Mouse (Mus musculus): ENCODE measurements at regions not wholly inside any gene's neighbourhood (a gene's known extent, or its start where the extent isn't known, plus 50 kb on each side); places are given as distances from the start of the nearest gene placed in this dataset.

DNA sequence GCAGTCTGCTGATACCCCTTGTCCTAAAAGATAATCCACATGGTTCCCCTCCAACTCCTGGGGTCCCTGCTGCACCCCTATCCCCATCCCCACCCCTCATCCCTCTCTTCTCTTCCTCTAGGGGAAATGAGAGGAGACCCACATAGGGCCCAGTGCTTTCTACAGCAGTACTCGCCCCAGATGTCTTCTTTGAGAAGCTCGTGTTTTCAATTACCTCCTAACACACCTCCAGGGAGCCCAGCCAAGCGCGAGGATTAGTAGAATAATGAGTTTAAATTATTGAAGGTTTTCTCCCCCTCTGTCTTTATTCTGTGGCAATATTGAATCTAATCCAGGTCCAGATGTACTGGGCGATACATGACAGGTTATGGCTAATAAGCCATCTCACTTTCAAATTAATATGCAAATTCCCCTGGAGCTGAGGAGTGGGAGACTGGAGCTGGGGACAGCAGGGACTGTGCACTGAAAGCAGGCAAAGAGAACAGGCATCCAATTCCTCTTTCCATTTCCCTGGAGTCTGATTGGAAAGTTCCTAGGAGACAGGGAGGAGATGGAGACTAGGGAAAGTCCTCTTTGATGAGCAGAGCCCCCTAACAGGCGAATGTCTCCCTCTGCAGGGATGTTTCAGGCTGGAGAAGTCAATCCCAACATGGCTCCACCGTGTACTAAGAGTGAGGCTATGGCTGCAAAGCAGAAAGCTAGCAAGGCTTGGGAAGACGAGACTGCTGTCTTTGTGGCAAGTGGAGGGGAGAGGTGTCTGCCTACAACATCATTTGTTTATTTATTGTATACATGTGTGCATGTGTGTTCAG lies 177.2 kb upstream of the Mocs1 start:
- H3K4me3 ChIP-seq (replicated peaks; ENCODE audit: low read length) = no peak overlapping the region
- TF ChIP-seq NANOG (IDR thresholded peaks at IDR 0.05; ENCODE audit: borderline replicate concordance, low read length) (no peak), CTCF (conservative IDR thresholded peaks at IDR 0.05; ENCODE audit: low read length) (no peak), POU5F1 (IDR thresholded peaks at IDR 0.05; ENCODE audit: borderline replicate concordance, low read length) (no peak)

DNA sequence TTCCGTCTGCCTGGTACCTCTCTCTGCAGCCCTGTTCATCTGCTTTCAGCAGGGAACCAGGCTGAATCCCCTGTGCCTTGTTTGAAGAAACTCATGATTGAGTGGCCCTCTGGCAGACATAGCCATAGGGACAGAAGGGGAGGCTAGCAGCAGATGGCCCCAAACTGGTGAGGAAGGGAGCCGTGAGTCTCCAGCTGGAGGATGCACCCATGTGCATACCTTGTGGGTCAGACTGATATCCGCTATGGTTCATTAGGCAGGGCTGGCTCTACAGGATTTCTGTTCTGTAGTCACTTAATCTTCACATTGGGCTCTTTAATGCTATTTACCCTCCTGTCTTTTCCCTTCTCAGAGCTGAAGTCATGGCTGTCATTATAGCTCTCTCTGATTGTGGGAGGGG lies 175.9 kb upstream of the Mocs1 start:
- no peaks in the 10 kb centered on the region for H3K36me3 ChIP-seq (ENCODE audit: insufficient read depth, low read length)
- H3K4me1 ChIP-seq (replicated peaks; ENCODE audit: low read depth, low read length) = no peaks in the 10 kb centered on the region
- H3K27me3 ChIP-seq (ENCODE audit: insufficient read depth, low read length) = no peaks in the 10 kb centered on the region; the same call in none of the 2 replicates
- TF ChIP-seq CTCF (conservative IDR thresholded peaks at IDR 0.05; ENCODE audit: low read length) = no peak
- TF ChIP-seq POU5F1 (IDR thresholded peaks at IDR 0.05; ENCODE audit: borderline replicate concordance, low read length) = no peak
- no peak for TF ChIP-seq NANOG (IDR thresholded peaks at IDR 0.05; ENCODE audit: borderline replicate concordance, low read length)
- no peaks in the 10 kb centered on the region for H3K9me3 ChIP-seq (ENCODE audit: low read length)
- no peak overlapping the region for H3K4me3 ChIP-seq (replicated peaks; ENCODE audit: low read length)

More for the DNA sequence above, 177.2 kb upstream of the Mocs1 start:
- no peaks in the 10 kb centered on the region for H3K9me3 ChIP-seq (ENCODE audit: low read length)
- no peaks in the 10 kb centered on the region for H3K36me3 ChIP-seq (ENCODE audit: insufficient read depth, low read length)
- no peaks in the 10 kb centered on the region for H3K4me1 ChIP-seq (replicated peaks; ENCODE audit: low read depth, low read length)
- H3K27me3 ChIP-seq (ENCODE audit: insufficient read depth, low read length) = no peaks in the 10 kb centered on the region; the same call in none of the 2 replicates

DNA sequence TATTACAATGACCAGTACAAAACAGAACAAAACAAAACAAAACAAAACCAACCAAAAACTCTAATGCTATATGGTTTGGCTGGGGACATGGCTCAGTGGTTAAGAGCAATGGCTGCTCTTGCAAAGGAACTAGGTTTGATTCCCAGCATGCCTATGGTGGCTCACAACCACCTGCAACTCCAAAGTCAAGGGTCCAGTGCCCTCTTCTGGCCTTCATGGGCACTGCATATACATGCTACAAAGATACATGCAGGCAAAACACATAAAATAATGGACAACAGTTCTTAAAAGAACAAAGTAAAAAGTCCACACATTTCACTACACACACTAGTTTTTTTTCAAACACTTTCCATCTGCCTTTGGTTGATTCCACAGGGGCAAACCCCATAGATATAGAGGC lies 169.7 kb upstream of the Mocs1 start:
- H3K4me1 ChIP-seq (replicated peaks; ENCODE audit: low read depth, low read length) = no peaks in the 10 kb centered on the region
- H3K9me3 ChIP-seq (ENCODE audit: low read length) = no peaks in the 10 kb centered on the region; the same call in 1 of the 2 replicates
- no peak overlapping the region for H3K4me3 ChIP-seq (replicated peaks; ENCODE audit: low read length)
- no peaks in the 10 kb centered on the region for H3K36me3 ChIP-seq (ENCODE audit: insufficient read depth, low read length)
- H3K27me3 ChIP-seq (ENCODE audit: insufficient read depth, low read length) = no peaks in the 10 kb centered on the region; the same call in none of the 2 replicates
- no peak for TF ChIP-seq NANOG (IDR thresholded peaks at IDR 0.05; ENCODE audit: borderline replicate concordance, low read length)
- TF ChIP-seq CTCF (conservative IDR thresholded peaks at IDR 0.05; ENCODE audit: low read length) = peak; percentile 47

DNA sequence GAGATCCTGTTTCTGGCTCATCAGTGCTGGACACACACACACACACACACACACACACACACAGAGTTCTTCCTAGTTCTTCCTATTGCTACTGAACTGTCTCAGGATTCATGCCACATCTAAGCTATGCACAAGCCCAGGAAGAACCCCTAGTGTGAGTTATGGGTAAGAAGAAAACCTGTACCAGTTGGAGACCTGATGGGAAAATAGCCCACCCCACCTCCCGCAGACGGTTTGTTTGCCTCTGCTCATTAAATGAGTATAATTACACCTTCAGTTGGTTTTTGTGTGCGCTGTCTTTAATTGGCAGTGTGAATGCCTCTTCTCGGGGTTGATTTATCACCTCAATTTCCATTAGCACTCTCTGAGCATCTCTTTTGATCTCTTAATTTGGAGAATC lies 165.8 kb upstream of the Mocs1 start:
- Histone ChIP-seq H3K4me1 (replicated peaks; ENCODE audit: low read depth, low read length) (no peaks in the 10 kb centered on the region), H3K27me3 (ENCODE audit: insufficient read depth, low read length) (no peaks in the 10 kb centered on the region; the same call in 1 of the 2 replicates), H3K4me3 (replicated peaks; ENCODE audit: low read length) (no peak overlapping the region), H3K9me3 (ENCODE audit: low read length) (peaks cover 2% of the 10 kb centered on the region), H3K36me3 (ENCODE audit: insufficient read depth, low read length) (no peaks in the 10 kb centered on the region)
- no peak for TF ChIP-seq NANOG (IDR thresholded peaks at IDR 0.05; ENCODE audit: borderline replicate concordance, low read length)
- TF ChIP-seq POU5F1 (IDR thresholded peaks at IDR 0.05; ENCODE audit: borderline replicate concordance, low read length) = no peak
- TF ChIP-seq CTCF (conservative IDR thresholded peaks at IDR 0.05; ENCODE audit: low read length) = no peak

DNA sequence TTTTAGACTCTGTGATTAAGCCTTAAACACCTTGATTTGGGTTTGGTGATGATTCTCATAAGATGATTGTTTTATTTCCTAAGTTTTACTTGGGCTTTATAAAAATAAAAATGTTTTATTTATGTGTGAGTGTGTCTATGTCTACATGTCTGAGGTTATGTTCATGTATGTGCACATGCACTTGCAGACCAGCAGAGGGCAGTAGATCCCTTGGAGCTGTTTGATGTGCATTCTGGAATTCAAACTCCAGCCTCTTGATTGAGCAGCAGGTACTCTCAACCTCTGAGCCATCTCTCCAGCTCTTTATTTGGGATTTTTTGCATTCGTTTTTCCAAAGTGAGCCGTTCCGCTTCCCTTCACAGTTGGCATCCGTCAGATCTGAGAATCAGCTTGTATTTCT lies 161.8 kb upstream of the Mocs1 start:
- TF ChIP-seq CTCF (conservative IDR thresholded peaks at IDR 0.05; ENCODE audit: low read length) (peak; percentile 82), POU5F1 (IDR thresholded peaks at IDR 0.05; ENCODE audit: borderline replicate concordance, low read length) (no peak)
- peaks cover 18% of the 10 kb centered on the region for H3K9me3 ChIP-seq (ENCODE audit: low read length)
- no peaks in the 10 kb centered on the region for H3K27me3 ChIP-seq (ENCODE audit: insufficient read depth, low read length)
- no peak overlapping the region for H3K4me3 ChIP-seq (replicated peaks; ENCODE audit: low read length)
- no peaks in the 10 kb centered on the region for H3K36me3 ChIP-seq (ENCODE audit: insufficient read depth, low read length)
- no peaks in the 10 kb centered on the region for H3K4me1 ChIP-seq (replicated peaks; ENCODE audit: low read depth, low read length)

DNA sequence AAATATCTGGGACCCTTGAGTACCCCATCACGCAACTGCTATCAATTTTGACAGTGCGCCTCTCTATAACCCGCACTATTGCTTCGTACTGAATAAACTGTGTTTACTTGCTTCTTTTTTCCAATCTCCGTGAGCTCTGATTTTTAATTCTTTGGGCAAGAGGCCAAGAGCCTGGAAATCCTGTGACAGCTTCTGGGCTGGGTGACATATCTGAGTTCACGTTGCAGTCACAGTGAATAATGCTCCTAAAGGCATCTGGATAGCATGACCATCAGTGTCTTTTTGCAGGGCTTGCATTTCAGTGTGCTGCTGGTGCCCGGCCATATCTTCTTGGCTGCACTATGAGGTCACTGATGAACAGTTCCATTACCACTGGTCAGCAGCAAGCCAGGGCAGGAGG lies 158.2 kb upstream of the Mocs1 start:
- Histone ChIP-seq H3K27me3 (ENCODE audit: insufficient read depth, low read length) (peaks cover 2% of the 10 kb centered on the region; the same call in 1 of the 2 replicates), H3K36me3 (ENCODE audit: insufficient read depth, low read length) (no peaks in the 10 kb centered on the region), H3K9me3 (ENCODE audit: low read length) (peaks cover 18% of the 10 kb centered on the region), H3K4me1 (replicated peaks; ENCODE audit: low read depth, low read length) (no peaks in the 10 kb centered on the region), H3K4me3 (replicated peaks; ENCODE audit: low read length) (no peak overlapping the region)
- TF ChIP-seq CTCF (conservative IDR thresholded peaks at IDR 0.05; ENCODE audit: low read length) (no peak), POU5F1 (IDR thresholded peaks at IDR 0.05; ENCODE audit: borderline replicate concordance, low read length) (no peak), NANOG (IDR thresholded peaks at IDR 0.05; ENCODE audit: borderline replicate concordance, low read length) (no peak)

DNA sequence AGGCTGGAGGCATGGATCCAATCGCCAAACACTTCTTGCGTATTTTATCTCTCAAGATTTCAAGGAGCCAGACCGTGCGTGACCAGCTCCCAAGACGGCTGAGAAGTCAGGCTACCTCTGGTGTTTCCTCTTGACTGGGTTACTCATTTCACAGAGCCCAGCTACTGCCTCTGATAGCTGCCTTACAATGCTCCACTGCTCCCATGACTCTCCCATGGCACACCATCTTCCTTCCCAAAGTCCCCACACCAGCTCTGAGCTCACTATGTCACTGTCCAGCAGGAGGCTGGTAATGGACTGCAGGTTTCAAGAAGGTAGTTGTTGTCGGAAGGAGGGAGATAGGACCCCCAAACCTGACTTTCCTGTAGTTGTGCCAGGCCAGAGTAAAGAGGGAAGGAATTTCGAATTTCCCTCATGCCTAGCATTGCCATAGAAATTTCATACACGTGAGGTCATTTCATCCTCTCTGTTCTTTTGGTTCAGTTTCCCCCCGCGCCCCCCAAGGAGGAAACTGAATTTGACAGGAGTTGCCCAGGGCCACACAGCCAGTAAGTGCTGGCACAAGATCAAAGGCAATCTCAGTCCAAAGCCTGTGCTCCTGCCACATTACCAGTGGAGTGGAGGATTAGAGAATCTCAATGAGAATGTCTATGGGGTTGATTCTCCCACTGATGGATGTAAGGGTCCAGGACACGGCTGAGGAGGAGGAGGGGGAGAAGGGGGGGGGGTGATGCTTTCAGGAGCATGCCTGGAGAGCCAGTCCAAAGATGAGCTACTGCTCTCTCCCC lies 155.3 kb upstream of the Mocs1 start:
- TF ChIP-seq CTCF (conservative IDR thresholded peaks at IDR 0.05; ENCODE audit: low read length) = no peak
- no peak for TF ChIP-seq POU5F1 (IDR thresholded peaks at IDR 0.05; ENCODE audit: borderline replicate concordance, low read length)
- TF ChIP-seq NANOG (IDR thresholded peaks at IDR 0.05; ENCODE audit: borderline replicate concordance, low read length) = no peak
- H3K9me3 ChIP-seq (ENCODE audit: low read length) = peaks cover 22% of the 10 kb centered on the region
- H3K27me3 ChIP-seq (ENCODE audit: insufficient read depth, low read length) = peaks cover 2% of the 10 kb centered on the region; the same call in 1 of the 2 replicates
- H3K36me3 ChIP-seq (ENCODE audit: insufficient read depth, low read length) = no peaks in the 10 kb centered on the region
- H3K4me1 ChIP-seq (replicated peaks; ENCODE audit: low read depth, low read length) = no peaks in the 10 kb centered on the region
- no peak overlapping the region for H3K4me3 ChIP-seq (replicated peaks; ENCODE audit: low read length)

DNA sequence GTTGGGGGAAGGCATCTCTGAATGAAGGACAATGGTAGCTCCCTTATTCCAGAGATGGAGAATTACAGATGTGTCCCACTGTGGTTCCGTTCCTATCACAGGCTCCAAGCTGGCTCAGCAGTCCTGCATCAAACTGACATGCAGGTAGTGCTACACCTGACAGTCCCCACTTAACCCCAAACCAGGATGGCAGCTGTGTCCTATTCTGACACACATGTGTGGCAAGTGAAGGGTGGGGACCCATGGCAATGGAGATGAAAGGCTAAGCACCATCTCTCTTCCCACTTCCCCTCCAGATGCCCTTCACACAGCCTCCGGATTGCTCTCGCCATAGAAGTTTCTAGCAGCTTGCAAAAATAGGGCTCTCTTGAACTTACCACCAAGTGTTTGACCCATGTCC lies 153.2 kb upstream of the Mocs1 start:
- no peaks in the 10 kb centered on the region for H3K4me1 ChIP-seq (replicated peaks; ENCODE audit: low read depth, low read length)
- TF ChIP-seq NANOG (IDR thresholded peaks at IDR 0.05; ENCODE audit: borderline replicate concordance, low read length) = no peak
- TF ChIP-seq CTCF (conservative IDR thresholded peaks at IDR 0.05; ENCODE audit: low read length) = no peak
- no peak for TF ChIP-seq POU5F1 (IDR thresholded peaks at IDR 0.05; ENCODE audit: borderline replicate concordance, low read length)
- peaks cover 16% of the 10 kb centered on the region; the same call in 1 of the 2 replicates for H3K9me3 ChIP-seq (ENCODE audit: low read length)
- H3K4me3 ChIP-seq (replicated peaks; ENCODE audit: low read length) = no peak overlapping the region
- H3K27me3 ChIP-seq (ENCODE audit: insufficient read depth, low read length) = peaks cover 2% of the 10 kb centered on the region; the same call in 1 of the 2 replicates
- no peaks in the 10 kb centered on the region for H3K36me3 ChIP-seq (ENCODE audit: insufficient read depth, low read length)

Measured in E14TG2a.4 (cell line).